Mouse (Mus musculus) heart, postnatal 10 days (tissue): ENCODE results near the gene Pigx. TPM values are rescaled to one million over a fixed set of nuclear protein-coding genes. Genes with fewer than 3 reads are reported as not detected.
"Not testable (repeated sequence)": the region's sequence is repeated elsewhere in the genome, so short reads cannot be mapped to it uniquely, and the experiment has no call there.

Experiments used
- DNase-seq, 2 experiments: peaks; one replicate each; pipeline ENCODE4 v3.0.0; 2021
- intact Hi-C: fragments of 180-260 bp; cut with DNase I; formaldehyde crosslinking; loops from one replicate; pipeline ENCODE4 v1.15.1; 2025
- total RNA-seq, 2 experiments: library from RNA; stranded (reverse); gene quantifications; 2 replicates each; pipeline ENCODE4 v1.2.3; 2021

Gene Pigx
- total RNA-seq, 2 experiments from 2014 or later: 23.9 to 26.6 TPM

- DNase-seq: peak in 1 of 2 experiments; percentile 40
- intact Hi-C loops: no loop called here
Measured at GRCm38 (mm10) chr16:32110951-32111699, 11.6 kb upstream of the Pigx start.

- DNase-seq: no peak
- intact Hi-C loops: no loop called here
Measured at GRCm38 (mm10) chr16:32108578-32108977, 9.0 kb upstream of the Pigx start.

GRCm38 (mm10) chr16:32108170-32108569 lies 8.6 kb upstream of the Pigx start:
- DNase-seq: no peak
- intact Hi-C loops: no loop called here

- DNase-seq: no peak
- intact Hi-C loops: no loop called here
Measured at GRCm38 (mm10) chr16:32107342-32108045, 8.0 kb upstream of the Pigx start.

GRCm38 (mm10) chr16:32105698-32106097 lies 6.2 kb upstream of the Pigx start:
- intact Hi-C loops: no loop called here
- no peak for DNase-seq

- DNase-seq: no peak
Measured at GRCm38 (mm10) chr16:32102295-32102694, 2.8 kb upstream of the Pigx start.

GRCm38 (mm10) chr16:32098897-32099637 lies 473 bp downstream of the Pigx start:
- intact Hi-C loops: no loop called here
- no peak for DNase-seq

More at GRCm38 (mm10) chr16:32102295-32102694, 2.8 kb upstream of the Pigx start:
- intact Hi-C loops: no loop called here

- intact Hi-C loops, DNase-seq: not testable (repeated sequence)
Measured at GRCm38 (mm10) chr16:32097757-32098156, 1.8 kb downstream of the Pigx start.

GRCm38 (mm10) chr16:32091466-32091865 lies 8.1 kb downstream of the Pigx start:
- intact Hi-C loops: no loop called here
- DNase-seq: no peak

- intact Hi-C loops: loop anchor here (5.0 kb wide), 1 partner anchor 56 kb away; no protein-coding TSS in a partner anchor
- peak; percentile 42 to 47 for DNase-seq
Measured at GRCm38 (mm10) chr16:32087629-32088443, 11.7 kb downstream of the Pigx start.

- intact Hi-C loops: no loop called here
- DNase-seq: peak; percentile 90 to 93
Measured at GRCm38 (mm10) chr16:32078991-32079511, 20.5 kb downstream of the Pigx start, which contains the start of gene Pak2. TSS of gene Pak2 (minus strand) at chr16:32079342.

GRCm38 (mm10) chr16:32078408-32078990 lies 21.0 kb downstream of the Pigx start:
- intact Hi-C loops: no loop called here
- DNase-seq: peak in 1 of 2 experiments; percentile 70

GRCm38 (mm10) chr16:32077648-32078407 lies 21.7 kb downstream of the Pigx start:
- intact Hi-C loops: no loop called here
- DNase-seq: peak; percentile 25 to 27

GRCm38 (mm10) chr16:32076406-32076805 lies 23.1 kb downstream of the Pigx start:
- DNase-seq: no peak
- intact Hi-C loops: no loop called here

- intact Hi-C loops: no loop called here
- DNase-seq: no peak
Measured at GRCm38 (mm10) chr16:32075762-32076161, 23.8 kb downstream of the Pigx start.

- intact Hi-C loops, DNase-seq: not testable (repeated sequence)
Measured at GRCm38 (mm10) chr16:32070070-32070469, 29.5 kb downstream of the Pigx start.

GRCm38 (mm10) chr16:32068389-32069300 lies 30.9 kb downstream of the Pigx start:
- no peak for DNase-seq
- intact Hi-C loops: no loop called here

- intact Hi-C loops: no loop called here
Measured at GRCm38 (mm10) chr16:32066899-32067298, 32.6 kb downstream of the Pigx start.

More at GRCm38 (mm10) chr16:32066899-32067298, 32.6 kb downstream of the Pigx start:
- DNase-seq: no peak
